ENCODE assay signal across 9 mouse cellular contexts in genomic region chr3:153968549-153968948, GRCm38 (mm10). TPM values are rescaled to one million over a fixed set of nuclear protein-coding genes. Genes with fewer than 3 reads are reported as not detected.
DNase-seq lines count a peak whose midpoint lies in the region; ATAC-seq lines count a peak whose summit lies in the region.
"Had no signal": no experiment of that assay in that cellular context is flagged by ENCODE, and none has a peak within 500 bp of the region (broad histone marks: within the 10 kb centered on the region; RNA-seq: fewer than 3 reads in every experiment).

No protein-coding gene starts in this region.

- ATAC-seq in forebrain, embryonic 13.5 days: no peak
- no peak for ATAC-seq in midbrain, embryonic 14.5 days (ENCODE audit: low FRiP score, low TSS enrichment)
- ATAC-seq in midbrain, embryonic 16.5 days: no peak
- ATAC-seq in monocyte, adult 5-6 weeks (replicated peaks; ENCODE audit: insufficient number of reproducible peaks, low FRiP score, low TSS enrichment, poor library complexity, severe bottlenecking): peak; percentile 55

- peak; percentile 44 for DNase-seq in forebrain, embryonic 10.5 days (ENCODE audit: extremely low spot score, low spot score)
- peak; percentile 73 for DNase-seq in midbrain, embryonic 14.5 days
- DNase-seq in cerebellum, postnatal 36 days: peak; percentile 38 to 49
- DNase-seq in layer of hippocampus, postnatal 36 days: peak; percentile 21 to 23
- DNase-seq in urinary bladder, postnatal 25 days (ENCODE audit: low spot score): no peak

- no peak overlapping the region for H3K4me2 ChIP-seq in forebrain, embryonic 13.5 days
- H3K4me2 ChIP-seq in midbrain, embryonic 14.5 days (ENCODE audit: low read length): no peak overlapping the region
- H3K4me2 ChIP-seq in midbrain, embryonic 16.5 days (ENCODE audit: low read length): no peak overlapping the region
- H3K4me2 ChIP-seq: neural tube, embryonic 12.5 days had no signal

- no peak overlapping the region for H3K27ac ChIP-seq in forebrain, embryonic 10.5 days
- no peak overlapping the region for H3K27ac ChIP-seq in forebrain, embryonic 13.5 days
- H3K27ac ChIP-seq in midbrain, embryonic 14.5 days (replicated peaks; ENCODE audit: low read depth, low read length): no peak overlapping the region
- H3K27ac ChIP-seq in midbrain, embryonic 16.5 days (ENCODE audit: low read length): no peak overlapping the region
- H3K27ac ChIP-seq: neural tube, embryonic 12.5 days had no signal

- H3K36me3 ChIP-seq in forebrain, embryonic 10.5 days (replicated peaks): no peaks in the 10 kb centered on the region
- H3K36me3 ChIP-seq in forebrain, embryonic 13.5 days (ENCODE audit: poor library complexity, severe bottlenecking): no peaks in the 10 kb centered on the region
- no peaks in the 10 kb centered on the region for H3K36me3 ChIP-seq in midbrain, embryonic 14.5 days (ENCODE audit: control insufficient read depth, insufficient read depth, low read length)
- no peaks in the 10 kb centered on the region for H3K36me3 ChIP-seq in midbrain, embryonic 16.5 days (ENCODE audit: control insufficient read depth, insufficient read depth, low read length)
- H3K36me3 ChIP-seq: neural tube, embryonic 12.5 days had no signal

- WGBS in forebrain, embryonic 10.5 days: 42% methylated on average over 4 of the region's 4 CpGs
- 38% methylated on average over 4 of the region's 4 CpGs for whole genome bisulfite sequencing in forebrain, embryonic 13.5 days
- whole genome bisulfite sequencing in midbrain, embryonic 14.5 days: 33% methylated on average over 4 of the region's 4 CpGs
- 45% methylated on average over 4 of the region's 4 CpGs for WGBS in midbrain, embryonic 16.5 days

- H3K9ac ChIP-seq in forebrain, embryonic 13.5 days: no peak overlapping the region
- H3K9ac ChIP-seq in midbrain, embryonic 14.5 days (replicated peaks; ENCODE audit: low read length): no peak overlapping the region
- H3K9ac ChIP-seq in midbrain, embryonic 16.5 days (ENCODE audit: low read depth, low read length): no peak overlapping the region
- H3K9ac ChIP-seq: neural tube, embryonic 12.5 days had no signal

- H3K4me1 ChIP-seq in forebrain, embryonic 10.5 days: peaks cover 6% of the 10 kb centered on the region
- H3K4me1 ChIP-seq in forebrain, embryonic 13.5 days: no peaks in the 10 kb centered on the region
- no peaks in the 10 kb centered on the region for H3K4me1 ChIP-seq in midbrain, embryonic 14.5 days (ENCODE audit: control insufficient read depth, insufficient read depth, low read length)
- H3K4me1 ChIP-seq in midbrain, embryonic 16.5 days (ENCODE audit: control insufficient read depth, insufficient read depth, low read length): no peaks in the 10 kb centered on the region

- no peak overlapping the region for H3K4me3 ChIP-seq in forebrain, embryonic 10.5 days
- no peak overlapping the region for H3K4me3 ChIP-seq in forebrain, embryonic 13.5 days
- no peak overlapping the region for H3K4me3 ChIP-seq in midbrain, embryonic 14.5 days (replicated peaks; ENCODE audit: low read depth, low read length)
- no peak overlapping the region for H3K4me3 ChIP-seq in midbrain, embryonic 16.5 days (ENCODE audit: low read depth, low read length)
- H3K4me3 ChIP-seq: neural tube, embryonic 12.5 days had no signal

- peaks cover 28% of the 10 kb centered on the region for H3K27me3 ChIP-seq in forebrain, embryonic 10.5 days (ENCODE audit: poor library complexity, severe bottlenecking)
- H3K27me3 ChIP-seq in forebrain, embryonic 13.5 days: 0 out of 2 replicates have a peak, but pooled peaks cover 5% of the 10 kb centered on the region
- H3K27me3 ChIP-seq in midbrain, embryonic 14.5 days (ENCODE audit: control insufficient read depth, insufficient read depth, low read length): no peaks in the 10 kb centered on the region
- H3K27me3 ChIP-seq in midbrain, embryonic 16.5 days (ENCODE audit: control insufficient read depth, insufficient read depth, low read depth, low read length): no peaks in the 10 kb centered on the region

- no peaks in the 10 kb centered on the region; the same call in 1 of the 2 replicates for H3K9me3 ChIP-seq in forebrain, embryonic 10.5 days
- H3K9me3 ChIP-seq in forebrain, embryonic 13.5 days (replicated peaks): no peaks in the 10 kb centered on the region
- H3K9me3 ChIP-seq in midbrain, embryonic 14.5 days (ENCODE audit: control insufficient read depth, low read length): no peaks in the 10 kb centered on the region
- H3K9me3 ChIP-seq in midbrain, embryonic 16.5 days (replicated peaks; ENCODE audit: control insufficient read depth, low read length, poor library complexity, severe bottlenecking): no peaks in the 10 kb centered on the region
- H3K9me3 ChIP-seq: neural tube, embryonic 12.5 days had no signal

RNA-seq across cellular contexts. Expression of gene Slc44a5, which starts 4.7 kb away (rescaled TPM):
- polyA plus RNA-seq in forebrain, embryonic 10.5 days (2016; fragmentation: Nextera tagmentation; extraction: Ambion mirVana): 0.82 and 0.91 TPM in 2 replicates
- polyA plus RNA-seq in forebrain, embryonic 13.5 days (2015; fragmentation: Nextera tagmentation; extraction: Ambion mirVana): 6.1 and 6.5 TPM in 2 replicates
- polyA plus RNA-seq in midbrain, embryonic 14.5 days (2014; fragmentation: Nextera tagmentation; extraction: Ambion mirVana): 14.3 and 15.5 TPM in 2 replicates
- polyA plus RNA-seq in midbrain, embryonic 16.5 days (2015; fragmentation: Nextera tagmentation; extraction: Ambion mirVana): 9.3 and 10.8 TPM in 2 replicates
- total RNA-seq in layer of hippocampus, postnatal 36 days (2021): 10 to 100 TPM; 62.9 to 68.0 TPM
- not detected in 3 replicates for total RNA-seq in monocyte, adult 5-6 weeks (2017)

RNA-seq across cellular contexts. Expression of gene Acadm, which starts 24.1 kb away (rescaled TPM):
- polyA plus RNA-seq in forebrain, embryonic 10.5 days (2016; fragmentation: Nextera tagmentation; extraction: Ambion mirVana): 37.6 and 39.1 TPM in 2 replicates
- 37.1 and 37.9 TPM in 2 replicates for polyA plus RNA-seq in forebrain, embryonic 13.5 days (2015; fragmentation: Nextera tagmentation; extraction: Ambion mirVana)
- polyA plus RNA-seq in midbrain, embryonic 14.5 days (2014; fragmentation: Nextera tagmentation; extraction: Ambion mirVana): 46.8 and 52.7 TPM in 2 replicates
- polyA plus RNA-seq in midbrain, embryonic 16.5 days (2015; fragmentation: Nextera tagmentation; extraction: Ambion mirVana): 56.7 and 65.6 TPM in 2 replicates
- total RNA-seq in layer of hippocampus, postnatal 36 days (2021): 10 to 100 TPM; 53.5 to 54.0 TPM
- total RNA-seq in monocyte, adult 5-6 weeks (2017): 105 to 153 TPM (median 144 TPM) in 3 replicates

RNA-seq across cellular contexts. Expression of gene Rabggtb, which starts 55.7 kb away (rescaled TPM):
- 51.2 and 55.5 TPM in 2 replicates for polyA plus RNA-seq in forebrain, embryonic 10.5 days (2016; fragmentation: Nextera tagmentation; extraction: Ambion mirVana)
- polyA plus RNA-seq in forebrain, embryonic 13.5 days (2015; fragmentation: Nextera tagmentation; extraction: Ambion mirVana): 47.0 and 48.6 TPM in 2 replicates
- 52.3 and 54.1 TPM in 2 replicates for polyA plus RNA-seq in midbrain, embryonic 14.5 days (2014; fragmentation: Nextera tagmentation; extraction: Ambion mirVana)
- polyA plus RNA-seq in midbrain, embryonic 16.5 days (2015; fragmentation: Nextera tagmentation; extraction: Ambion mirVana): 49.3 and 56.5 TPM in 2 replicates
- 10 to 100 TPM; 72.2 to 78.9 TPM for total RNA-seq in layer of hippocampus, postnatal 36 days (2021)
- 66.2 to 71.0 TPM (median 70.0 TPM) in 3 replicates for total RNA-seq in monocyte, adult 5-6 weeks (2017)
